Mouse (Mus musculus) midbrain, embryonic 11.5 days (tissue): ENCODE data around the gene Psen2. TPM values are rescaled to one million over a fixed set of nuclear protein-coding genes. Genes with fewer than 3 reads are reported as not detected.

Experiments
- ATAC-seq: fragments of 200-750 bp; cut with Nextera tagmentation; 2 replicates; pipeline ENCODE4 v1.8.0; 2017; ENCODE audit warnings: moderate TSS enrichment, moderate library complexity; ENCODE audit not compliant: low FRiP score
- DNase-seq: peaks from one replicate; pipeline ENCODE4 v3.0.0; 2015; ENCODE audit warnings: low spot score; ENCODE audit errors: missing footprints
- H3K27ac ChIP-seq: fragments of 300-500 bp; sonication (generic); 2 replicates; pipeline ENCODE4 v1.5.1; 2014; ENCODE audit warnings: low read depth, low read length
- H3K27me3 ChIP-seq: fragments of 300-500 bp; sonication (generic); 2 replicates; pipeline ENCODE4 v1.6.1; 2014; ENCODE audit warnings: mild to moderate bottlenecking, low read length, moderate library complexity, mixed read lengths; ENCODE audit not compliant: control insufficient read depth, insufficient read depth
- H3K36me3 ChIP-seq: fragments of 300-500 bp; sonication (generic); 2 replicates; pipeline ENCODE4 v1.6.1; 2014; ENCODE audit warnings: mild to moderate bottlenecking, low read length, moderate library complexity, mixed read lengths; ENCODE audit not compliant: control insufficient read depth, insufficient read depth
- H3K4me1 ChIP-seq: fragments of 300-500 bp; sonication (generic); 2 replicates; pipeline ENCODE4 v1.6.1; 2014; ENCODE audit warnings: low read length; ENCODE audit not compliant: control insufficient read depth, insufficient read depth
- H3K4me2 ChIP-seq: fragments of 300-500 bp; sonication (generic); 2 replicates; pipeline ENCODE4 v1.6.1; 2014; ENCODE audit warnings: mild to moderate bottlenecking, moderate library complexity
- H3K4me3 ChIP-seq: fragments of 300-500 bp; sonication (generic); 2 replicates; pipeline ENCODE4 v1.5.1; 2014; ENCODE audit warnings: low read depth, low read length
- H3K9ac ChIP-seq: fragments of 300-500 bp; sonication (generic); 2 replicates; pipeline ENCODE4 v1.6.1; 2014; ENCODE audit warnings: low read length
- H3K9me3 ChIP-seq: fragments of 300-500 bp; sonication (generic); 2 replicates; pipeline ENCODE4 v1.6.1; 2016; ENCODE audit warnings: low read length; ENCODE audit not compliant: control insufficient read depth
- WGBS: fragments of 180-500 bp; shearing (Covaris S2); extraction: QIAGEN DNeasy Blood & Tissue Kit; methylation state at CpG from one replicate; pipeline ENCODE4 v1.1.7; 2014; 5-methylcytosine and 5-hydroxymethylcytosine counted together
- polyA plus RNA-seq: library from polyadenylated mRNA; unstranded; fragments of >200 nt; fragmentation: Nextera tagmentation; extraction: Ambion mirVana; gene quantifications from 2 replicates; pipeline ENCODE4 v1.2.1, GENCODE M21; 2014

The Psen2 gene
- polyA plus RNA-seq, 1 experiment from 2014 or later: 5.4 TPM

DNA sequence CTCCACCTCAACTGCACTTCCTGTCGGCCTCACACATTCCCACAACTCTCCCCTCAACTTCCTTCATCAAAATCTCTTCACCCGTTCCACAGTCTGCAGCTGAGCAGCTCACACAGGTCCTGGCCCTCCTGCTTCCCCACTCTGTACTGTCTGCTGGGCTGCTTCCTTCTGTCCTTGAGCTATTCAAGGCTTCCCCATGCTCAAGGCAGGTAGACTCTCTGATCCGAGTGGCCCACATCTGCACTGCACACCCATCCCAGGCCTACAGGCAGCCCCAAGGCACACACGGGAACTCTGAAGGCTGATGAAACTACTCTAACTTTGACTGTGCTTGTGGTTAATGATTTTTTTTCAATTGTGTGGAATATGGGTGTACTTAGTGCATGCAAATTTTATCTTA is 70.4 kb downstream of the Psen2 start:
- ATAC-seq (no peak), DNase-seq (peak; percentile 53)
- no peaks in the 10 kb centered on the region for H3K27me3 ChIP-seq
- 62% methylated on average over 4 of the region's 4 CpGs for WGBS
- no peak overlapping the region for H3K27ac ChIP-seq
- peaks cover 4% of the 10 kb centered on the region; the same call in 1 of the 2 replicates for H3K4me1 ChIP-seq
- H3K36me3 ChIP-seq: no peaks in the 10 kb centered on the region
- H3K9me3 ChIP-seq: no peaks in the 10 kb centered on the region
- no peak overlapping the region for H3K4me3 ChIP-seq
- no peak overlapping the region for H3K4me2 ChIP-seq
- no peak overlapping the region for H3K9ac ChIP-seq

DNA sequence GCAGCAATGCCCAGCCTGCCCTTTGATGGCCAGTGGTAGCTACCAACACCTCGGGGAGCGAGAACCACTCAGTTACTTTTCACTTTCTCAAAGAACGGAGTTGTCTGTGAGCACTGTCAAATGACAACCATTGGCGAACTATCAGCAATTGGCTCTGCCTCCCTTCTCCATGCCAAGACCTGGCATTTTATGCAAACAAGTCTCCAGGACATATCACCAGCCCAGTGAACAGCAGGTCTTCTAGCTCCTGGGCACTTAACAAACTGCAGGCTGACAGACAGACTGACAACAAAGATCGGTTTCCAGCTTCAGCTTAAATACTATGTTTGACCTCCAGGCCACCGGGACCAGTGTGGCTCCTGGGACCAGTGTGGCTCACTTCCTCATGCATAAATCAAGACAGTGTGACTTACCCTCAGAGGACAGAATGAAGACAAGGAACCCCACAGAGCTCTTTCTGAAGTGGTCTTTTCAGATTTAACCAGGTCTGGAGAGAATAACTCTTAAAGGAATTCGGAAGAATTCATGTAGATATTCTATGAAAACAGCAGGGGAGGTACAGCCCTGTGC is 71.5 kb downstream of the Psen2 start:
- Histone ChIP-seq H3K9me3 (no peaks in the 10 kb centered on the region), H3K27ac (no peak overlapping the region), H3K36me3 (no peaks in the 10 kb centered on the region), H3K27me3 (no peaks in the 10 kb centered on the region), H3K9ac (no peak overlapping the region), H3K4me3 (no peak overlapping the region), H3K4me1 (peaks cover 4% of the 10 kb centered on the region; the same call in 1 of the 2 replicates), H3K4me2 (no peak overlapping the region)
- WGBS: 74% methylated on average over 7 of the region's 7 CpGs
- peak; percentile 62 for DNase-seq
- ATAC-seq: no peak

DNA sequence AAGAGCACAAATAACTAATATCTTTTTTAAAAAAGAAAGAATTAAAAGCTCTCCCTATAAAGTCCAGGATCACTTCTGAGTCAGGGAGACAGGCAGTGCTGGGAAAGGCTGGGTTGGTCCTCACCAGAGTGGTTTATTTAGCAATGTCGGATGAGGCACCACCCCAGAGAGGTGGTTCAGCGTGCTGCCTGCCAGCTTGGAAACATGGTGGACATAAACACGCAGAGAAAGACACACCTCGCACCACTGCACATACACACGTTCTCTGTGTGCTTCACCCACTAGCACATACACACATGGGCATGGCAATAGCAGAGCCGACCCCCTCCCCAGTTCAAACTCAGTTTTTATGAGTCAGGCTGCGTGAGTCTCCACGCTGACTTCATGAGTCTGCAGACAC is 72.1 kb downstream of the Psen2 start:
- Histone ChIP-seq H3K27me3 (no peaks in the 10 kb centered on the region), H3K36me3 (no peaks in the 10 kb centered on the region), H3K27ac (no peak overlapping the region), H3K9ac (no peak overlapping the region), H3K4me3 (no peak overlapping the region), H3K9me3 (no peaks in the 10 kb centered on the region), H3K4me1 (peaks cover under 1% of the 10 kb centered on the region; the same call in 1 of the 2 replicates), H3K4me2 (no peak overlapping the region)
- 80% methylated on average over 8 of the region's 8 CpGs for WGBS
- no peak for DNase-seq
- no peak for ATAC-seq

DNA sequence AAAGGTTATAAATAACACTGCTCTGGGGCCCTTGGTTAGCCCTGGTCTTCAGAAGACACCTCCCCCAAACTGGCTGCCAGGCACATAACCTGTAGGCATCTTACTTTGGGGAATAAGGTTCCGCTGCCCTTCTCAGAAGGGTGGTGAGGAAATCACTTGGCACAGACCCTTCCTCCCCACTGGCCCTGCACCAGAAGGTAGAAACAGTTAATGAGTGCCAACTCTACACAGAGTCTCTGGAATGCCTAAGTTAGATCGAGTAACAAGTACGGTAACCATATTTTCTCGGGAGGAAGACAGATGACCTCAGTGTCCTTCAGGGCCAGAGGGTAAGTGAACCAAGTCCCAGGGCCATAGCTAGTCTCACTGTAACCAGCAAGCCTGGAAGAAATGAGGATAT is 74.3 kb downstream of the Psen2 start:
- 87% methylated on average over 4 of the region's 4 CpGs for WGBS

DNA sequence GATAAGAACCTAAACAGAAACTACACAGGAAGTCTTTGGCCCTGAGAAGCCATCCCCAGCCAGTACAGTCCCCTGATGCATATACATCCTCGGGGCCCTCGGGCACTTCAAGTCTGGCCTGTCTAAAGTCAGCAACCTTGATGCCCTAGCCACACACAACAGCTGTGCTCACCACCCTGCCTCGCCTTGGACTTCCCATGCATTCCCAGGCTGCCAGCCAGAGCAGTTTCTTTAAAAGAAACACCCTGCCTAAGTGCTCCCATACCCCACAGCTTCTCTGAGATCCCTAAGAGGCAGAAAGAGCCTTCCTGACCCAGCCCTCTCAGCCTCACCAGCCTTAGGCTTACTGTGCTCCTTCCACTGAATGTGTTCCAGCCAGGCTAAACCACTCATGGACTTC is 76.9 kb downstream of the Psen2 start:
- DNase-seq: peak; percentile 19
- no peak overlapping the region for H3K4me3 ChIP-seq
- H3K4me2 ChIP-seq: no peak overlapping the region
- H3K9me3 ChIP-seq: no peaks in the 10 kb centered on the region
- no peak overlapping the region for H3K27ac ChIP-seq
- no peaks in the 10 kb centered on the region for H3K27me3 ChIP-seq
- no peaks in the 10 kb centered on the region for H3K4me1 ChIP-seq
- no peaks in the 10 kb centered on the region for H3K36me3 ChIP-seq
- WGBS: 76% methylated on average over 3 of the region's 3 CpGs
- no peak overlapping the region for H3K9ac ChIP-seq
- ATAC-seq: no peak

More for the DNA sequence above, 74.3 kb downstream of the Psen2 start:
- H3K9ac ChIP-seq: no peak overlapping the region
- no peaks in the 10 kb centered on the region for H3K27me3 ChIP-seq
- H3K9me3 ChIP-seq: no peaks in the 10 kb centered on the region
- no peaks in the 10 kb centered on the region for H3K36me3 ChIP-seq
- ATAC-seq: no peak
- H3K4me2 ChIP-seq: no peak overlapping the region
- H3K4me3 ChIP-seq: no peak overlapping the region
- H3K27ac ChIP-seq: no peak overlapping the region
- no peaks in the 10 kb centered on the region for H3K4me1 ChIP-seq
- peak; percentile 59 for DNase-seq

DNA sequence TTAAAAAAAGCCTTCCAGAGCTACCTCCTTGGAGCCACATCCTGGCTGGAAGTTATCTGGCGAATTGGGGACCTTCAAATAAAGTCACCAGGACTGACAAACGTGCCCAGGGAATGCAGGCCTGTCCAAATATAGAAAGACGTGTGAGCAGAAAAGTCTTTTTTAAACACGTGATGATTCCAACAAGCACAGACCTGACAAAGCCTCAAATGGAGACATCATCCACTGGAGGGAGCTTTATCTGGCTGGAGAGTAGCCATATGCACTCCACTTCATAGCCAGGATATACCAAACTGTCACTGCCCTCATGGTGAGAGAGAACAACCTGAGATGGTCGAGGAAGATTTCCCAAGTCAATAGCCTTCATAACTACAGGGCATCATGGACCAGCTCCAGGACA is 77.4 kb downstream of the Psen2 start:
- Histone ChIP-seq H3K9me3 (no peaks in the 10 kb centered on the region), H3K9ac (no peak overlapping the region), H3K27me3 (no peaks in the 10 kb centered on the region), H3K36me3 (no peaks in the 10 kb centered on the region), H3K4me2 (no peak overlapping the region), H3K4me3 (no peak overlapping the region), H3K4me1 (no peaks in the 10 kb centered on the region), H3K27ac (no peak overlapping the region)
- DNase-seq (peak; percentile 51), ATAC-seq (no peak)
- 72% methylated on average over 5 of the region's 5 CpGs for WGBS

DNA sequence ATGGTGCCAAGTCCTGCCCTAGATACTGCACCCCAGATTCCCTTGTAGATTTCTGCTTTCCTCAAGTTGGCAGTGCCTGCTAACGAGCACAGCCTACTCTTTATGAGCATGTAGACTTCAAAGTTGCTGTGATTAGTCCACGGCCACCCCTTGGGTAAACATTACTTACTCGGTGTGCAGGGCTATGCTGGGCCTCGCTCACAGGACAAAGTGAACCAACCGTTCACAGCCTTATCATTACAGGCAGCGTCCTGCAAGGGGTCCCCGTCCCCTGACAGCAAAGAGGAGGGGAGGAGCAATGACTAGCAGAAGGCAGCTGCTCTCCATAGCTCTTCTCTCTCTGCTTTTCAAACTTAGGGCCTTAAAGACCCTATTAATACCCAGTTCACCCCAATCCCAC is 78.5 kb downstream of the Psen2 start:
- H3K27ac ChIP-seq: no peak overlapping the region
- H3K9me3 ChIP-seq: no peaks in the 10 kb centered on the region
- no peak overlapping the region for H3K9ac ChIP-seq
- H3K4me3 ChIP-seq: no peak overlapping the region
- WGBS: 76% methylated on average over 7 of the region's 7 CpGs
- DNase-seq (no peak), ATAC-seq (no peak)
- no peaks in the 10 kb centered on the region for H3K27me3 ChIP-seq
- H3K4me1 ChIP-seq: no peaks in the 10 kb centered on the region
- H3K4me2 ChIP-seq: no peak overlapping the region
- no peaks in the 10 kb centered on the region for H3K36me3 ChIP-seq

DNA sequence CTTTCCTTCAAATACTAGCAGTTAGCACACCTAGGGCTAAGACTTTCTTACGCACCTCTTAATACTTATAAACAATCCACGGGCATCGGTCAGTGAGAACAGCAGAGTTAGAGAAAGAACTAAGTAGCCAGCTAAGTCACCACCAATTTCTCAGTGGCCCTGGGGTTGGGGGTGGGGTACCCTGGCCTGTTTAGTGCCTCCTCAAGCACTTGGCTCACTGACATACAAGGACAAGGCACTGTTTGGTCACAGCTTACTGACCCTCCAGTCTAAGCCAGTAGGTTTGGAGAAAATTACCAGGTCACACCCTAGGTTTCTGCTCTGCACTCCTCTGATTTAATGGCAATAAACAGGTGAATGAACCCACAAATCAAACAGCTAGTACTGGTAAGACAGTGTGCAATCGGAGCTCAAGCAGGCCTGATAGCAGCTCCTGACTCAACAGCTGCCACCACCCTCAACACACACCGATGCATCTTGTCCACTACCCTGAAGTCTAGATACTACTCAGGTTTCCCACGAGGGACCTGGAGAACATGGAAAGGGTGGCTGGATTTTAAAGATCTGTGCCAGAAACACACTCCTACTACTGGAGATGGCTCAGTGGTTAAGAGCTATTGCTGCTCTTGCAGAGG is 79.6 kb downstream of the Psen2 start:
- DNase-seq (no peak), ATAC-seq (no peak)
- 90% methylated on average over 6 of the region's 6 CpGs for WGBS
- H3K4me2 ChIP-seq: no peak overlapping the region
- no peaks in the 10 kb centered on the region for H3K27me3 ChIP-seq
- H3K36me3 ChIP-seq: no peaks in the 10 kb centered on the region
- H3K9ac ChIP-seq: no peak overlapping the region
- no peak overlapping the region for H3K27ac ChIP-seq
- no peaks in the 10 kb centered on the region for H3K9me3 ChIP-seq
- no peak overlapping the region for H3K4me3 ChIP-seq
- H3K4me1 ChIP-seq: no peaks in the 10 kb centered on the region

DNA sequence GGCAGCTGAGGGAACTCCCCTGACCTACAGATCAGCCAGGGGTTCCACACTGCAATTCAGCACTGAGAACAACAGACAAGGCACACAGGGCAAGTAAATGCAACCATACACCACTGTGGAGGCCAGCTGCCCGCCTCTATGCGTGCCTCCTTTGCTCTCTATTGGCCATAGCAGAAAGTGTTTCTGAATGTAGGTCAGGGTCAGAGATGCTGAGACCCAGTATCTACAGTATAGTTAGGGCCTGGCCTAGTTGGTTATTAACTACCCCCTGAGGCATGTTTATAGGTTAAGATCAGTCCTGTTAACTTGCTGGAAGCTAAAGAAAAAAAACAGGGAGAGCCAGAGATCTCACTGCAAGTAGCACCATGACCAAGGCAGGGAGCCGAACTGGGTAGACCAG is 80.5 kb downstream of the Psen2 start:
- WGBS: 77% methylated on average over 3 of the region's 3 CpGs
- Histone ChIP-seq H3K4me1 (no peaks in the 10 kb centered on the region), H3K9me3 (no peaks in the 10 kb centered on the region), H3K36me3 (no peaks in the 10 kb centered on the region), H3K27me3 (no peaks in the 10 kb centered on the region), H3K9ac (no peak overlapping the region), H3K4me2 (no peak overlapping the region), H3K27ac (no peak overlapping the region), H3K4me3 (no peak overlapping the region)
- DNase-seq (peak; percentile 31), ATAC-seq (no peak)
